Mouse (Mus musculus): ENCODE data around the gene Abcc4. TPM values are rescaled to one million over a fixed set of nuclear protein-coding genes. Genes with fewer than 3 reads are reported as not detected.

Gene Abcc4
- total and polyA plus RNA-seq, 3 experiments: 10.4 to 28.7 (median 26.5) TPM

DNA sequence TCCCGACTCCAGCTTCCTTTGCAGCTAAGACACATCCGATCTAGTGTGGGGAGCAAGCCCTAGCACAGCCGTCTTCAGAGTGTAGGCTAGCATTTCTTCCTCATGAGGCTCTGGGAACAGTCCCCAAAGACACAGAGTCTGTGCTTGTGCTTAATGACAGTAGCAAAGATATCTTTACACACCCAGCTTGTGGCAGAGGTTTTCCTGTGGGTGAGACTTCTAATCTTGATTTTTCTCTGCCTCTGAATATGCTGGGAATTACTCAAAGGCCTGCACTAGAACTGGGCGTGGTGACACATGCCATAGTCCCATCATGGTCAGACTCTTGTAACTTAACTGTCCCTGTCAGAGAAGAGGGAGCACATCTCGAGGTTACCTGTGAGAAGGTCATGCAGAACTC lies 24.6 kb upstream of the Abcc4 start:
- Histone ChIP-seq H3K27ac (ENCODE audit: insufficient read depth, low read depth) (no peak overlapping the region), H3K9ac (ENCODE audit: insufficient read depth, low read depth) (no peak overlapping the region), H3K4me1 (ENCODE audit: control insufficient read depth in 1 of 2, insufficient read depth in 2 of 2) (no peaks in the 10 kb centered on the region; a peak in 1 of 4 replicates), H3K4me2 (ENCODE audit: insufficient read depth, low read depth, poor library complexity, severe bottlenecking) (no peak overlapping the region), H3K36me3 (replicated peaks in 1 of 2; ENCODE audit: control insufficient read depth in 1 of 2, insufficient read depth in 1 of 2, low read length in 1 of 2) (no peaks in the 10 kb centered on the region), H3K27me3 (replicated peaks) (no peaks in the 10 kb centered on the region), H3K4me3 (replicated peaks in 1 of 3; ENCODE audit: low read depth in 2 of 3, low read length in 2 of 3, poor library complexity in 1 of 3) (no peak overlapping the region), H3K79me2 (replicated peaks; ENCODE audit: control insufficient read depth, extremely low read depth, insufficient read depth, poor library complexity, severe bottlenecking) (no peaks in the 10 kb centered on the region), H3K9me3 (replicated peaks; ENCODE audit: low read length) (no peaks in the 10 kb centered on the region)
- TF ChIP-seq USF1 (IDR thresholded peaks at IDR 0.05; ENCODE audit: low read depth, low read length) (no peak), MAX (IDR thresholded peaks at IDR 0.05; ENCODE audit: low read length) (no peak), MAFK (IDR thresholded peaks at IDR 0.05; ENCODE audit: insufficient replicate concordance, low read length) (no peak), SMC3 (IDR thresholded peaks at IDR 0.05; ENCODE audit: low read depth, low read length) (no peak), MYC (IDR thresholded peaks at IDR 0.05; ENCODE audit: low read depth, low read length) (no peak), JUN (IDR thresholded peaks at IDR 0.05; ENCODE audit: insufficient read depth, low read depth, low read length) (no peak), HCFC1 (IDR thresholded peaks at IDR 0.05; ENCODE audit: low read depth, low read length) (no peak), CHD2 (IDR thresholded peaks at IDR 0.05; ENCODE audit: low read length) (no peak), RCOR1 (conservative IDR thresholded peaks at IDR 0.05; ENCODE audit: low read depth, low read length) (no peak), ZKSCAN1 (IDR thresholded peaks at IDR 0.05; ENCODE audit: borderline replicate concordance, low read depth, low read length) (no peak), POLR2AphosphoS2 (IDR thresholded peaks at IDR 0.05; ENCODE audit: low read depth, low read length) (no peak), ZMIZ1 (IDR thresholded peaks at IDR 0.05; ENCODE audit: low read depth, low read length) (no peak), EP300 (IDR thresholded peaks at IDR 0.05; ENCODE audit: low read length) (no peak), IRF4 (IDR thresholded peaks at IDR 0.05; ENCODE audit: low read depth, low read length) (no peak), NRF1 (IDR thresholded peaks at IDR 0.05; ENCODE audit: low read depth, low read length) (no peak), USF2 (conservative IDR thresholded peaks at IDR 0.05; ENCODE audit: low read depth, low read length) (no peak)
- in situ Hi-C loops (cut with MboI; ENCODE audit: low pct_ligation_motif_present, low pct_unique_long_range_greater_than_20kb, low sequenced_read_pairs): no loop called here
- dilution Hi-C loops (cut with MboI; ENCODE audit: extremely low pct_ligation_motif_present, extremely low pct_unique_long_range_greater_than_20kb, low sequenced_read_pairs): no loop called here
- DNase-seq (ENCODE audit: extremely low read depth): no peak

DNA sequence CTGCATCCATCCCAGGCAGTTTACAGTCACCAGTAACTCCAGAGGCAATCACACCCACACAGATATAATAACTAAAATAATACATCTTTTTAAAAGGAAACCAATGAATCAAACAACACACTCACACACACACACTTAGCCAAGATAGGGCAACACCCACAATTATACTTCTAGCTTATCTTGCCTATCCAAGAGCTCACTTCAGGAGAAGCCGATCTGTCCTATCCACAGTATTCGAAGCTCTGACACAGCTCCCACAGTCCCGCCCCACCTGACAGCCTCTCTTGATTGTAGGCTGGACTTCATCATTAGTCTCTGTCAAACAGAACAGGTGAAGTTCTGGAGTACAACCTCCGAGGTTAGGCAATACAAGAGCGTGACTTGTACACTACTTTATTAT lies 19.4 kb upstream of the Abcc4 start:
- Histone ChIP-seq H3K36me3 (replicated peaks in 1 of 2; ENCODE audit: control insufficient read depth in 1 of 2, insufficient read depth in 1 of 2, low read length in 1 of 2) (no peaks in the 10 kb centered on the region), H3K9me3 (replicated peaks; ENCODE audit: low read length) (no peaks in the 10 kb centered on the region), H3K4me3 (replicated peaks in 1 of 3; ENCODE audit: low read depth in 2 of 3, low read length in 2 of 3, poor library complexity in 1 of 3) (no peak overlapping the region), H3K4me1 (ENCODE audit: control insufficient read depth in 1 of 2, insufficient read depth in 2 of 2) (peaks cover 0 to 8% of the 10 kb centered on the region in 2 experiments; a peak in 2 of 4 replicates), H3K9ac (ENCODE audit: insufficient read depth, low read depth) (no peak overlapping the region), H3K79me2 (replicated peaks; ENCODE audit: control insufficient read depth, extremely low read depth, insufficient read depth, poor library complexity, severe bottlenecking) (no peaks in the 10 kb centered on the region), H3K27me3 (replicated peaks) (peaks cover 6% of the 10 kb centered on the region), H3K27ac (ENCODE audit: insufficient read depth, low read depth) (no peak overlapping the region), H3K4me2 (ENCODE audit: insufficient read depth, low read depth, poor library complexity, severe bottlenecking) (no peak overlapping the region)
- in situ Hi-C loops (cut with MboI; ENCODE audit: low pct_ligation_motif_present, low pct_unique_long_range_greater_than_20kb, low sequenced_read_pairs): no loop called here
- TF ChIP-seq ZNF384 (IDR thresholded peaks at IDR 0.05; ENCODE audit: low read depth, low read length) (no peak), POLR2AphosphoS2 (IDR thresholded peaks at IDR 0.05; ENCODE audit: low read depth, low read length) (no peak), RAD21 (IDR thresholded peaks at IDR 0.05; ENCODE audit: low read depth, low read length) (no peak), MAZ (IDR thresholded peaks at IDR 0.05; ENCODE audit: low read depth, low read length) (no peak), TBP (conservative IDR thresholded peaks at IDR 0.05; ENCODE audit: low read depth, low read length) (no peak), CHD2 (IDR thresholded peaks at IDR 0.05; ENCODE audit: low read length) (no peak), JUND (conservative IDR thresholded peaks at IDR 0.05; ENCODE audit: low read depth, low read length) (no peak), MAFK (IDR thresholded peaks at IDR 0.05; ENCODE audit: insufficient replicate concordance, low read length) (no peak), EP300 (IDR thresholded peaks at IDR 0.05; ENCODE audit: low read length) (no peak), NELFE (IDR thresholded peaks at IDR 0.05; ENCODE audit: low read depth, low read length) (no peak), ELF1 (IDR thresholded peaks at IDR 0.05; ENCODE audit: low read depth, low read length) (no peak), ZMIZ1 (IDR thresholded peaks at IDR 0.05; ENCODE audit: low read depth, low read length) (no peak), BHLHE40 (IDR thresholded peaks at IDR 0.05; ENCODE audit: low read depth, low read length) (no peak), UBTF (IDR thresholded peaks at IDR 0.05; ENCODE audit: low read depth, low read length) (no peak), NRF1 (IDR thresholded peaks at IDR 0.05; ENCODE audit: low read depth, low read length) (no peak), IRF4 (IDR thresholded peaks at IDR 0.05; ENCODE audit: low read depth, low read length) (no peak), ZKSCAN1 (IDR thresholded peaks at IDR 0.05; ENCODE audit: borderline replicate concordance, low read depth, low read length) (no peak), KAT2A (IDR thresholded peaks at IDR 0.05; ENCODE audit: insufficient replicate concordance, low read length) (no peak), USF2 (conservative IDR thresholded peaks at IDR 0.05; ENCODE audit: low read depth, low read length) (no peak)
- dilution Hi-C loops (cut with MboI; ENCODE audit: extremely low pct_ligation_motif_present, extremely low pct_unique_long_range_greater_than_20kb, low sequenced_read_pairs): no loop called here
- no peak for DNase-seq (ENCODE audit: extremely low read depth)
